Mouse (Mus musculus) limb, embryonic 14.5 days (tissue): Measurements from ENCODE around the gene Abcb9. TPM values are rescaled to one million over a fixed set of nuclear protein-coding genes. Genes with fewer than 3 reads are reported as not detected.

Experiments
- ATAC-seq: fragments of 200-750 bp; cut with Nextera tagmentation; 2 replicates; pipeline ENCODE4 v1.8.0; 2017; ENCODE audit warnings: low read depth, moderate number of reproducible peaks, moderate TSS enrichment; ENCODE audit not compliant: low FRiP score
- DNase-seq: peaks from one replicate; pipeline ENCODE4 v3.0.0-alpha.2; 2015; ENCODE audit warnings: low spot score
- H3K27ac ChIP-seq: fragments of 300-500 bp; sonication (generic); replicated peaks from 2 replicates; pipeline ENCODE4 v1.5.1; 2014; ENCODE audit warnings: low read depth, mild to moderate bottlenecking, low read length, moderate library complexity, mixed read lengths
- H3K27me3 ChIP-seq: fragments of 300-500 bp; sonication (generic); 2 replicates; pipeline ENCODE4 v1.6.1; 2014; ENCODE audit warnings: low read length, mixed read lengths; ENCODE audit not compliant: control insufficient read depth, insufficient read depth
- H3K36me3 ChIP-seq: fragments of 300-500 bp; sonication (generic); 2 replicates; pipeline ENCODE4 v1.6.1; 2014; ENCODE audit warnings: mild to moderate bottlenecking, low read length, moderate library complexity, mixed read lengths; ENCODE audit not compliant: control insufficient read depth, insufficient read depth
- H3K4me1 ChIP-seq: fragments of 300-500 bp; sonication (generic); 2 replicates; pipeline ENCODE4 v1.6.1; 2014; ENCODE audit warnings: antibody characterized with exemption, low read length, mixed read lengths; ENCODE audit not compliant: control insufficient read depth, insufficient read depth
- H3K4me2 ChIP-seq: fragments of 300-500 bp; sonication (generic); replicated peaks from 2 replicates; pipeline ENCODE4 v1.6.1; 2014; ENCODE audit warnings: low read depth, mild to moderate bottlenecking, low read length, moderate library complexity; ENCODE audit not compliant: severe bottlenecking
- H3K4me3 ChIP-seq: fragments of 300-500 bp; sonication (generic); replicated peaks from 2 replicates; pipeline ENCODE4 v1.5.1; 2014; ENCODE audit warnings: low read length
- H3K9ac ChIP-seq: fragments of 300-500 bp; sonication (generic); 2 replicates; pipeline ENCODE4 v1.6.1; 2014; ENCODE audit warnings: mild to moderate bottlenecking, low read depth, low read length, moderate library complexity; ENCODE audit not compliant: severe bottlenecking
- H3K9me3 ChIP-seq: fragments of 300-500 bp; sonication (generic); 2 replicates; pipeline ENCODE4 v1.6.1; 2016; ENCODE audit warnings: low read length; ENCODE audit not compliant: control insufficient read depth
- POLR2A ChIP-seq: fragments of 200-500 bp; IDR thresholded peaks from 2 replicates; pipeline ENCODE4 v1.8.0; 2012; ENCODE audit warnings: inconsistent platforms, mild to moderate bottlenecking, moderate library complexity, borderline replicate concordance; ENCODE audit not compliant: insufficient read depth, insufficient read length; ENCODE audit errors: extremely low read depth
- WGBS: fragments of 180-500 bp; shearing (Covaris S2); extraction: QIAGEN DNeasy Blood & Tissue Kit; methylation state at CpG from one replicate; pipeline ENCODE4 v1.1.7; 2014; 5-methylcytosine and 5-hydroxymethylcytosine counted together
- polyA plus RNA-seq, 2 experiments: library from polyadenylated mRNA; depleted of rRNA in 1 of 2; stranded (reverse) in 1 of 2; unstranded in 1 of 2; fragments of >200 nt; fragmentation: Nextera tagmentation in 1 of 2; extraction: Ambion mirVana in 1 of 2; gene quantifications; 2 replicates each; pipeline versions ENCODE4 v1.2.1 to v1.2.3; 2012 to 2014

Gene Abcb9
- polyA plus RNA-seq, 2 experiments, result 2.2 to 2.6 TPM

GRCm38 (mm10) chr5:124043999-124044398 is 51.6 kb downstream of the Abcb9 start:
- Histone ChIP-seq H3K27me3 (no peaks in the 10 kb centered on the region), H3K4me1 (no peaks in the 10 kb centered on the region), H3K9ac (no peak overlapping the region), H3K4me2 (no peak overlapping the region), H3K9me3 (no peaks in the 10 kb centered on the region), H3K4me3 (no peak overlapping the region), H3K27ac (no peak overlapping the region), H3K36me3 (no peaks in the 10 kb centered on the region)
- 90% methylated on average over 5 of the region's 5 CpGs for WGBS
- DNase-seq (no peak), ATAC-seq (no peak)
- no peak for TF ChIP-seq POLR2A

- no peak overlapping the region for H3K4me2 ChIP-seq
- no peaks in the 10 kb centered on the region for H3K36me3 ChIP-seq
- H3K4me1 ChIP-seq, result no peaks in the 10 kb centered on the region
- H3K27ac ChIP-seq, result no peak overlapping the region; the same call in 1 of the 2 replicates
- TF ChIP-seq POLR2A, result no peak
- DNase-seq (peak; percentile 28), ATAC-seq (peak; percentile 53)
- no peak overlapping the region for H3K9ac ChIP-seq
- H3K4me3 ChIP-seq, result no peak overlapping the region
- no peaks in the 10 kb centered on the region for H3K27me3 ChIP-seq
- 52% methylated on average over 10 of the region's 10 CpGs for WGBS
- H3K9me3 ChIP-seq, result no peaks in the 10 kb centered on the region
These were observed 52.2 kb downstream of the Abcb9 start for GRCm38 (mm10) chr5:124043212-124043978.

GRCm38 (mm10) chr5:124041097-124041496 is 54.5 kb downstream of the Abcb9 start:
- H3K9ac ChIP-seq, result no peak overlapping the region
- WGBS, result 71% methylated on average over 9 of the region's 9 CpGs
- ATAC-seq (no peak), DNase-seq (no peak)
- H3K4me3 ChIP-seq, result no peak overlapping the region
- TF ChIP-seq POLR2A, result no peak
- H3K27ac ChIP-seq, result no peak overlapping the region
- no peaks in the 10 kb centered on the region for H3K36me3 ChIP-seq
- no peaks in the 10 kb centered on the region for H3K4me1 ChIP-seq
- H3K4me2 ChIP-seq, result no peak overlapping the region
- no peaks in the 10 kb centered on the region for H3K27me3 ChIP-seq
- H3K9me3 ChIP-seq, result no peaks in the 10 kb centered on the region

- DNase-seq (no peak), ATAC-seq (no peak)
- H3K9ac ChIP-seq, result no peak overlapping the region
- H3K9me3 ChIP-seq, result no peaks in the 10 kb centered on the region
- H3K4me2 ChIP-seq, result no peak overlapping the region
- H3K27ac ChIP-seq, result no peak overlapping the region
- no peaks in the 10 kb centered on the region for H3K4me1 ChIP-seq
- no peak for TF ChIP-seq POLR2A
- no peaks in the 10 kb centered on the region for H3K27me3 ChIP-seq
- H3K4me3 ChIP-seq, result no peak overlapping the region
- 89% methylated on average over 6 of the region's 6 CpGs for WGBS
- H3K36me3 ChIP-seq, result no peaks in the 10 kb centered on the region
These were observed 56.0 kb downstream of the Abcb9 start for GRCm38 (mm10) chr5:124039602-124040001.

- no peaks in the 10 kb centered on the region for H3K9me3 ChIP-seq
- TF ChIP-seq POLR2A, result no peak
- H3K27ac ChIP-seq, result no peak overlapping the region
- ATAC-seq (no peak), DNase-seq (no peak)
- no peaks in the 10 kb centered on the region for H3K27me3 ChIP-seq
- H3K4me3 ChIP-seq, result no peak overlapping the region
- 77% methylated on average over 5 of the region's 5 CpGs for WGBS
- H3K4me1 ChIP-seq, result no peaks in the 10 kb centered on the region
- no peak overlapping the region for H3K9ac ChIP-seq
- H3K4me2 ChIP-seq, result no peak overlapping the region
- H3K36me3 ChIP-seq, result no peaks in the 10 kb centered on the region
These were observed 58.8 kb downstream of the Abcb9 start for GRCm38 (mm10) chr5:124036836-124037235.

GRCm38 (mm10) chr5:124036341-124036740 is 59.3 kb downstream of the Abcb9 start:
- Histone ChIP-seq H3K36me3 (no peaks in the 10 kb centered on the region), H3K27ac (no peak overlapping the region), H3K9me3 (no peaks in the 10 kb centered on the region), H3K9ac (no peak overlapping the region), H3K27me3 (no peaks in the 10 kb centered on the region), H3K4me2 (no peak overlapping the region), H3K4me1 (no peaks in the 10 kb centered on the region), H3K4me3 (no peak overlapping the region)
- 46% methylated on average over 6 of the region's 6 CpGs for WGBS
- DNase-seq (no peak), ATAC-seq (no peak)
- no peak for TF ChIP-seq POLR2A
